Mouse (Mus musculus): Measurements from ENCODE around the gene Agbl3. TPM values are rescaled to one million over a fixed set of nuclear protein-coding genes. Genes with fewer than 3 reads are reported as not detected.
A peak's percentile ranks its signal among the peaks of the same experiment; 100 is the strongest.

Gene Agbl3
- polyA plus RNA-seq (2014; fragmentation: Nextera tagmentation; extraction: Ambion mirVana): 5.7 and 6.1 TPM in 2 replicates

- peak within 1 kb of the TSS; percentile 93 for H3K9ac ChIP-seq (ENCODE audit: low read length)
- ATAC-seq (ENCODE audit: low FRiP score): peak; percentile 95
- no peaks in the 10 kb centered on the region for H3K9me3 ChIP-seq (ENCODE audit: control insufficient read depth, low read length)
- H3K27me3 ChIP-seq (ENCODE audit: control insufficient read depth, insufficient read depth, low read length): no peaks in the 10 kb centered on the region; the same call in 1 of the 2 replicates
- peak within 1 kb of the TSS; percentile 59 for H3K4me2 ChIP-seq
- peak; percentile 100 for DNase-seq (ENCODE audit: low spot score, missing footprints)
- WGBS: under 1% methylated on average over 76 of the region's 81 CpGs
- H3K4me1 ChIP-seq (ENCODE audit: control insufficient read depth, insufficient read depth, low read length): no peaks in the 10 kb centered on the region; the same call in 1 of the 2 replicates
- H3K27ac ChIP-seq (ENCODE audit: low read depth, low read length): peak within 1 kb of the TSS; percentile 93
- no peaks in the 10 kb centered on the region for H3K36me3 ChIP-seq (ENCODE audit: control insufficient read depth, insufficient read depth, low read length)
- peak within 1 kb of the TSS; percentile 49 for H3K4me3 ChIP-seq (ENCODE audit: low read depth, low read length)
These were observed at the start of gene Agbl3 for GRCm38 (mm10) chr6:34780231-34780942. TSS of gene Agbl3 (plus strand) at chr6:34780432.

- WGBS: 83% methylated on average over 6 of the region's 6 CpGs
These were observed 49.2 kb upstream of the Agbl3 start for GRCm38 (mm10) chr6:34731007-34731406.

GRCm38 (mm10) chr6:34731529-34731928 is 48.7 kb upstream of the Agbl3 start:
- Histone ChIP-seq H3K4me2 (no peak overlapping the region), H3K9ac (ENCODE audit: low read length) (no peak overlapping the region), H3K4me1 (ENCODE audit: control insufficient read depth, insufficient read depth, low read length) (no peaks in the 10 kb centered on the region), H3K9me3 (ENCODE audit: control insufficient read depth, low read length) (no peaks in the 10 kb centered on the region), H3K36me3 (ENCODE audit: control insufficient read depth, insufficient read depth, low read length) (no peaks in the 10 kb centered on the region), H3K4me3 (ENCODE audit: low read depth, low read length) (no peak overlapping the region), H3K27me3 (ENCODE audit: control insufficient read depth, insufficient read depth, low read length) (no peaks in the 10 kb centered on the region), H3K27ac (ENCODE audit: low read depth, low read length) (no peak overlapping the region)
- ATAC-seq (ENCODE audit: low FRiP score) (no peak), DNase-seq (ENCODE audit: low spot score, missing footprints) (no peak)
- 83% methylated on average over 9 of the region's 9 CpGs for WGBS

More at GRCm38 (mm10) chr6:34731007-34731406, 49.2 kb upstream of the Agbl3 start:
- no peak for DNase-seq (ENCODE audit: low spot score, missing footprints)
- Histone ChIP-seq H3K36me3 (ENCODE audit: control insufficient read depth, insufficient read depth, low read length) (no peaks in the 10 kb centered on the region), H3K27me3 (ENCODE audit: control insufficient read depth, insufficient read depth, low read length) (no peaks in the 10 kb centered on the region), H3K4me3 (ENCODE audit: low read depth, low read length) (no peak overlapping the region), H3K9me3 (ENCODE audit: control insufficient read depth, low read length) (no peaks in the 10 kb centered on the region), H3K4me2 (no peak overlapping the region), H3K27ac (ENCODE audit: low read depth, low read length) (no peak overlapping the region), H3K4me1 (ENCODE audit: control insufficient read depth, insufficient read depth, low read length) (no peaks in the 10 kb centered on the region), H3K9ac (ENCODE audit: low read length) (no peak overlapping the region)
- ATAC-seq (ENCODE audit: low FRiP score): no peak

- H3K9ac ChIP-seq (ENCODE audit: low read length): no peak overlapping the region
- H3K36me3 ChIP-seq (ENCODE audit: control insufficient read depth, insufficient read depth, low read length): no peaks in the 10 kb centered on the region
- no peaks in the 10 kb centered on the region for H3K27me3 ChIP-seq (ENCODE audit: control insufficient read depth, insufficient read depth, low read length)
- H3K4me2 ChIP-seq: no peak overlapping the region
- no peak overlapping the region for H3K4me3 ChIP-seq (ENCODE audit: low read depth, low read length)
- no peaks in the 10 kb centered on the region for H3K4me1 ChIP-seq (ENCODE audit: control insufficient read depth, insufficient read depth, low read length)
- H3K9me3 ChIP-seq (ENCODE audit: control insufficient read depth, low read length): no peaks in the 10 kb centered on the region
- DNase-seq (ENCODE audit: low spot score, missing footprints): no peak
- no peak for ATAC-seq (ENCODE audit: low FRiP score)
- 86% methylated on average over 13 of the region's 13 CpGs for WGBS
- H3K27ac ChIP-seq (ENCODE audit: low read depth, low read length): no peak overlapping the region
These were observed 45.1 kb upstream of the Agbl3 start for GRCm38 (mm10) chr6:34734940-34735695.

- 77% methylated on average over 2 of the region's 2 CpGs for WGBS
- H3K9ac ChIP-seq (ENCODE audit: low read length): no peak overlapping the region
- H3K27me3 ChIP-seq (ENCODE audit: control insufficient read depth, insufficient read depth, low read length): no peaks in the 10 kb centered on the region
- no peaks in the 10 kb centered on the region for H3K36me3 ChIP-seq (ENCODE audit: control insufficient read depth, insufficient read depth, low read length)
- H3K9me3 ChIP-seq (ENCODE audit: control insufficient read depth, low read length): no peaks in the 10 kb centered on the region
- no peak overlapping the region for H3K4me3 ChIP-seq (ENCODE audit: low read depth, low read length)
- ATAC-seq (ENCODE audit: low FRiP score) (no peak), DNase-seq (ENCODE audit: low spot score, missing footprints) (no peak)
- no peak overlapping the region for H3K4me2 ChIP-seq
- no peaks in the 10 kb centered on the region for H3K4me1 ChIP-seq (ENCODE audit: control insufficient read depth, insufficient read depth, low read length)
- H3K27ac ChIP-seq (ENCODE audit: low read depth, low read length): no peak overlapping the region
These were observed 43.3 kb upstream of the Agbl3 start for GRCm38 (mm10) chr6:34736934-34737333.

GRCm38 (mm10) chr6:34743946-34744345 is 36.3 kb upstream of the Agbl3 start:
- H3K27ac ChIP-seq (ENCODE audit: low read depth, low read length): no peak overlapping the region
- no peaks in the 10 kb centered on the region for H3K27me3 ChIP-seq (ENCODE audit: control insufficient read depth, insufficient read depth, low read length)
- no peak overlapping the region for H3K4me2 ChIP-seq
- WGBS: 88% methylated on average over 4 of the region's 4 CpGs
- H3K4me1 ChIP-seq (ENCODE audit: control insufficient read depth, insufficient read depth, low read length): no peaks in the 10 kb centered on the region
- no peaks in the 10 kb centered on the region for H3K36me3 ChIP-seq (ENCODE audit: control insufficient read depth, insufficient read depth, low read length)
- no peak for ATAC-seq (ENCODE audit: low FRiP score)
- H3K9ac ChIP-seq (ENCODE audit: low read length): no peak overlapping the region
- DNase-seq (ENCODE audit: low spot score, missing footprints): no peak
- H3K4me3 ChIP-seq (ENCODE audit: low read depth, low read length): no peak overlapping the region
- H3K9me3 ChIP-seq (ENCODE audit: control insufficient read depth, low read length): no peaks in the 10 kb centered on the region

GRCm38 (mm10) chr6:34747846-34748245 is 32.4 kb upstream of the Agbl3 start:
- no peak overlapping the region for H3K27ac ChIP-seq (ENCODE audit: low read depth, low read length)
- H3K4me1 ChIP-seq (ENCODE audit: control insufficient read depth, insufficient read depth, low read length): no peaks in the 10 kb centered on the region
- no peaks in the 10 kb centered on the region for H3K27me3 ChIP-seq (ENCODE audit: control insufficient read depth, insufficient read depth, low read length)
- 75% methylated on average over 6 of the region's 6 CpGs for WGBS
- no peak overlapping the region for H3K4me2 ChIP-seq
- no peak overlapping the region for H3K9ac ChIP-seq (ENCODE audit: low read length)
- H3K9me3 ChIP-seq (ENCODE audit: control insufficient read depth, low read length): no peaks in the 10 kb centered on the region
- H3K36me3 ChIP-seq (ENCODE audit: control insufficient read depth, insufficient read depth, low read length): no peaks in the 10 kb centered on the region
- no peak overlapping the region for H3K4me3 ChIP-seq (ENCODE audit: low read depth, low read length)
- no peak for ATAC-seq (ENCODE audit: low FRiP score)
- DNase-seq (ENCODE audit: low spot score, missing footprints): no peak

- no peaks in the 10 kb centered on the region for H3K27me3 ChIP-seq (ENCODE audit: control insufficient read depth, insufficient read depth, low read length)
- H3K27ac ChIP-seq (ENCODE audit: low read depth, low read length): no peak overlapping the region
- DNase-seq (ENCODE audit: low spot score, missing footprints) (no peak), ATAC-seq (ENCODE audit: low FRiP score) (no peak)
- no peaks in the 10 kb centered on the region for H3K9me3 ChIP-seq (ENCODE audit: control insufficient read depth, low read length)
- WGBS: 85% methylated on average over 11 of the region's 11 CpGs
- no peaks in the 10 kb centered on the region for H3K36me3 ChIP-seq (ENCODE audit: control insufficient read depth, insufficient read depth, low read length)
- no peak overlapping the region for H3K4me3 ChIP-seq (ENCODE audit: low read depth, low read length)
- H3K9ac ChIP-seq (ENCODE audit: low read length): no peak overlapping the region
- H3K4me1 ChIP-seq (ENCODE audit: control insufficient read depth, insufficient read depth, low read length): no peaks in the 10 kb centered on the region
- no peak overlapping the region for H3K4me2 ChIP-seq
These were observed 31.7 kb upstream of the Agbl3 start for GRCm38 (mm10) chr6:34748566-34748965.

- Histone ChIP-seq H3K36me3 (ENCODE audit: control insufficient read depth, insufficient read depth, low read length) (no peaks in the 10 kb centered on the region), H3K4me3 (ENCODE audit: low read depth, low read length) (no peak overlapping the region), H3K4me1 (ENCODE audit: control insufficient read depth, insufficient read depth, low read length) (no peaks in the 10 kb centered on the region), H3K4me2 (no peak overlapping the region), H3K9ac (ENCODE audit: low read length) (no peak overlapping the region), H3K9me3 (ENCODE audit: control insufficient read depth, low read length) (no peaks in the 10 kb centered on the region), H3K27me3 (ENCODE audit: control insufficient read depth, insufficient read depth, low read length) (no peaks in the 10 kb centered on the region), H3K27ac (ENCODE audit: low read depth, low read length) (no peak overlapping the region)
- ATAC-seq (ENCODE audit: low FRiP score) (no peak), DNase-seq (ENCODE audit: low spot score, missing footprints) (no peak)
- 84% methylated on average over 6 of the region's 6 CpGs for WGBS
These were observed 30.7 kb upstream of the Agbl3 start for GRCm38 (mm10) chr6:34749526-34749925.

All from midbrain, embryonic 11.5 days (tissue).